Mouse (Mus musculus) layer of hippocampus, adult 11-12 months (tissue): ENCODE data around the gene Acot3.
"Not testable (repeated sequence)": the region's sequence is repeated elsewhere in the genome, so short reads cannot be mapped to it uniquely, and the experiment has no call there.

Experiments used
- DNase-seq: peaks from one replicate; pipeline ENCODE4 v3.0.0; 2022; ENCODE audit warnings: low spot score

The Acot3 gene

DNA sequence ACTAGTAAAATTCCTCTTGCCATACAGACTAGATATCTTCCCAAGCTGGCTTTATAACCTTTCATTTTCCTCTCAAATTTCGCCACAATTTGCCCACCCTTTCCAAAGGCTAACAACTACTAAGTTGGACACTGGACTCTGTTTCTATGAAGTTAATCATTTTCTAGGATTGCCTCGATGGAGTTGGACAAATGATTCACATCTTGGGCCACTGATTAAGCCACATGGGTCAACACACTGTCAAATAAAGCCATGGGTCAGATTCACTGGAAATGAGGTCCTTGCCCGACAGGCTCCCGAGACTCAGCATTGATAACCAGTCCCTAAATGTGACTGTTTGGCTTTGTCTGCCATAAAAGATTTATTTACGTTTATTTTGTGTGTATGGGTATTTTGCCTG is 9.7 kb upstream of the Acot3 start:
- no peak for DNase-seq

DNA sequence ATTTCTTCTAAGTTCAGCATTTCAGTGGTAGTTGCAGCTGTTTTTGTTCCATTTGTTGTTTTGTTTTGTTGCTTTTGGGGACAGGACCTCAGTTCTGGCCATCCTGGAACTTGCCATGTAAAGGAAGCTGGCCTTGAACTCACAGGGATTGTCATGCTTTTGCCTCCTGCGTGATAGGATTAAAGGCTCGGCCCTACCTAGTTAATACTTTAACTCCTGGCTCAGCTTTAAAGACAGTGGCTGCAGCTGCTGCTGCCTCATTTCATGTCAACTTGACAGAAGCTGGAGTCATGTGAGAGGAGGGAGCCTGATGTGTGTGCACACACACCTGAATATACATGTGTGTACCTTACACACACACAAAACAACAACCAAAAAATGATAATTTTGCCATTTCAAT is 7.9 kb upstream of the Acot3 start:
- no peak for DNase-seq

DNA sequence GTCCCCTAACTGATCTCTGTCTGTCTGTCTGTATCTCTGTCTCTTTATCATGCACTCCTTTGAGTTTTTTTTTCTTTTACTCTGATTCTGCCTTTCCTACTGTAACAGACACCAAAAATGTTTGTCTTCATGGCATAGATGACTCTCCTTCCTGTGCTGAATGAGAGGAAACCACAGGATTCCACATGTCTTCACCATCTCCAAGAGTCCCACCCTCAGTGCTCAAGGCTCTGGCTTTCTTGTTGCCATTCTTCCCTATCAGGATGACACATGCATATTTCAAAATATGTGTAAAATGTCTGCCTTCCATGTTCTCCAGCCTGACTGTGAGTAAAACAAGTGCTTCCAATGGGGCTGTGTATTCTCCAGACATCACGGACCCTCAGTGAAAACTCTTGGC is 5.0 kb upstream of the Acot3 start:
- DNase-seq = no peak

DNA sequence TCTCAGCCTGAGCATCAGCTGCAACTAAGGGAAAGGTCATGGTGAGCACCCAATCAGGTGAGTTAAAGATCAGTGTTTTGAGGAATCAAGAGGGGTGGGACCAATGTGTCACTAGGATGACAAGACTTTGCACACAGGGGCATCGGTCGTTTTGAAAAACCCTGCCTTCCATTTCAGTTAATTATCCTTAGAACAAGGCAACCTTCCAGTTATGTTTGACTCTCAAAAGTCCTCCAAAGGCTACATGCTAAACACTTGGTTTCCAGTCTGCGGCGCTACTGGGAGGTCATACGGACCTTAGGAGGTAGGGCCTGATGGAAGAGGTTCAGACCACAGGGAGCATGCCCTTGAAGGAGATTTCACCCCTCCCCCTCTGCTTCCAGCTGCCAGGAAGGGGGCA is 1.2 kb upstream of the Acot3 start:
- DNase-seq = not testable (repeated sequence)

DNA sequence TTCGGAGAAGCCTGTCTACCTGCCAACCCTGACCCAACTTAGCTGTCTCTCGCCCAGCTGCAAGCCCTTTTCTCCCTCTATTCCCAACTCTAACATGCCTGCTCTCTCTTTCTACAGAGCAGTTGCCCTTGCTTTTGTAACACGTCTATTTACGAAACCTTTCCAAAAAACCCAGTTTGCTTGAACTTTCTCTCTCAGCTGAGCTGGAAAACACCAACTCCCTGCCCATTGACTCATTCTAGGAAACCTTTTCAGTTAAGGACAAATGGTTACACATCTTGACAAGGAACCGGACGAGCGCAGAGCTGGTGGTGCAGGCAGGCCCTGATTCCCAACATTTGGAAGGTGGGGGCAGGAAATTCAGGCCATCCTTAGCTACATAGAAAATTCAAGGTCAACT is 665 bp downstream of the Acot3 start:
- no peak for DNase-seq

DNA sequence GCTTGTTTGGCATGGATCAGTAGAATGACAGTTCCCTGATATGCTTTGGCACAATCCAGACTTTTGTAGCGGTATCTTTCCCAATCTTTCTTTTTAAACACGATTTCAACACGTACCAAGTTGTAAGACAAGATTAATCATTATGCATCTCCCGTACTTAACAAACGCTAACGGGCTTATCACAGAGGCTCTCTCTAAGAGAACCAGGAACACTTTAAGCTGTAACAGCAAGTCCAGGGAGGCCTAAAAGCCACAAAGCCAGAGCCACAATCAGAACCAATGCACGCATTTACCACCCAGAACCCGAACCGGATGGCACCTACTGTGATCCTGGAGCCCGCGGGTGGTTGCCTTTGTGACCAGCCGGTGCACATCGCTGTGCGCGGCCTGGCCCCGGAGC is 1.2 kb downstream of the Acot3 start:
- no peak for DNase-seq

DNA sequence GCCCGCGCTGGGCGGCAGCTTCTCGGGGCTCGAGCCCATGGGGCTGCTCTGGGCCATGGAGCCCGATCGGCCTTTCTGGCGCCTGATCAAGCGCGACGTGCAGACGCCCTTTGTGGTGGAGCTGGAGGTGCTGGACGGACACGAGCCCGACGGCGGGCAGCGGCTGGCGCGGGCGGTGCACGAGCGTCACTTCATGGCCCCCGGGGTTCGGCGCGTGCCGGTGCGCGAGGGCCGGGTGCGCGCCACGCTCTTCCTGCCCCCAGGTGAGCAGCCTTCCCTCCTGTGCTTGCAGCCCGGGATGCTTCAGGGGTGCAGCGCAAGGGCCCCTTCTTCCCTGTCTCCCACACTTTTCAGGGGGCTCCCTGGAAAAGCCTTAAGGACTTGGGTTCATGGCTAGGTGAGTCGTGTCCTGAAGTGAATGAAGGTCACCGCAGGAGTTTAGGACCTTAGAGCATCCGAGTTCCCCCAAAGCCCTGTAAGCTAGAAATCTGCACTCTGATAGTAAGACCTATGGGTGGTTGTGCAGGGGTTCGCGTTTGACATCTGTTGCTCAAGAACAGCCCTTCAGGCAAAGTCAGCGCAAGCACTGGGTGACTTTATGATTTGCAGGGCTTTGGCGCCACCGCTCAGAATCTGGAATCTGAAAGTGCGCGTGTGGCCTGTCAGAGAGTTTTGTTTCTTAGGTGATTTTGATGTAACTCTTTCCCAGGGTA is 1.9 kb downstream of the Acot3 start:
- no peak for DNase-seq

DNA sequence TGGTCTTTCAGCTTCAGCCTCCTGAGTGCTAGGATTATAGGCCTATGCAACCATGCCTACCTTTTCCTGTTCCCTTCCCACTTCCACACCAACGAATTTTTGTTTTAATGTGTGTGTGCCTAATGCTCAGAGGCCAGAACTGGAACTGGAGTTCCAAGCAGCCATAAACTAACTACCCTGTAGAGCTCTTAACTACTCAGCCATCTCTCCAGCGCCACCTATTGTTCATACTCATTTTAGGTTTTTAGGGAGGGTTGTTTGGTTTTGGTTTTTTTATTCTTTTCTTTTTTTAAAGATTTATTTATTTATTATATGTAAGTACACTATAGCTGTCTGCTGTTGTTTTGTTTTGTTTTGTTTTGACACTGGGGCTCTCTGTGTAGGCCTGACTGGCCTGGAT is 9.0 kb downstream of the Acot3 start:
- no peak for DNase-seq

DNA sequence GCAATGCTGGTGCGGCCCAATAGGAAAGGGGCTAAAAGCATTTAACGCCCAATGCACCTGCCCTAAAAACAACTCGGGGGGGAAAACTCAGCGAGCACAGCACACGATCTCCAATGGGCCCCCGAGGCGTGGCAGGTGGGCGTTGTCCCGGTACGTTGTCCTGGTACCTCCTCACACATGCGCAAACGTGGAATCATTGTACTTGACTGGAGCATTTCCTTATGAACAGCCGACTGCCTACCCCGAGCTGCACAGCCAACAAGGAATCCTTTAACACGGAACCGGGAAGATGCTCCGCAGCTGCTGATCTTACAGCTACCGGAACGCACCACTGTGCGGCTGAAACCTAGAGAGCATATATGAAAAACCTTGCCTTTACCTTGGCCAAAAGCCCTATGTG is 10.4 kb downstream of the Acot3 start:
- DNase-seq = no peak

DNA sequence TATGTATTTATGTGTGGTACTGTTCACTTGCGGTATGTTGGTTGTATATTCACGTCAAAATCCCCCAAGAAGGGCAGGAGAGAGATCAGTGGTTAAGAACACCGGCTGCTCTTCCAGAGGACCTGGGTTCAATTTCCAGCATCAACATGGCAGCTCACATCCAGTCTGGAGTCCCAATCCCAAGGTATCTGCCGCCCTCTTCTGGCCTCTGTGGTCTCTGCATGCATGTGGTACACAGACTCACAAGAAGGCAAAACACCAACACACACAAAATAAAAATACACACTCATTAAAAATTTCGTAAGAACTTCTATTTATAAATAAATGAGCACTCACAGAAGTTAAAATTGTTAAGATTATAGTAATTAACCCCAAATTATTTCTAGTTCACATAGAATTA is 11.3 kb downstream of the Acot3 start:
- DNase-seq = no peak

DNA sequence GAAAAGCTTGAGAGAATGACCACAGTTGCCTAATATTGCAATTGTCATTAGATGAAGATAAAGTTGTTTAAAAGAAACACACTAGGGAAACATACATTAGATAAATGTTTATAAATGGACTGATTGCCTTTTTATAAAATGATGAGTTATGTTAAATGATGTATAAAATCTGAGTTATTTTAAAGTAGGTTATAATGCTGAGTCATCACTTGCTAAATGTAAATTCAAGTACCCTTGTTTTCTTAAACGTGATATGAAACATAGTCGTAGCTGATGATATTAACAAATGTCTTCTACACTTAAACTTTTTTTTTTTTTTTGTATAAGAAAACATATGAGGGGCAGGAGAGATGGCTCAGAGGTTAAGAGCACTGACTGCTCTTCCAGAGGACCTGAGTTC is 11.9 kb downstream of the Acot3 start:
- no peak for DNase-seq

DNA sequence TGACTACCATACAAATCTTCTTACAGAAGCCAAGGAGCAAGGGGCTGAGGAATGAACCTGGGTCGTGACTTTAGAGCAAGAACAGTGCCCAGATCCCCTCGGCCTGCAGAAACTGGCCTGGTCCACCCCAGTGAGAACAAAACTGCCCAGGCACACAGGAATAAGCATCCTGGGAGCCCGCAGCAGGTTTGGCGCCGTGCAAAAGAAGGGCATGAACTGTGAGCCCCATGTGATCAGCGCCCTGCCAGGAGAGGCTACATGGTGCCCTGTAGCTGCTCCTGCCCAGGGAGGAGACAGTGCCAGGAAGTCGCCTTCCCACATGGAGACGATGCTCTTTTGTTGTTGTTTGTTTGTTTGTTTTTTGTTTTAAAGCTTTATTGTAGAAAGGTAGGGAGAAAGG is 12.7 kb downstream of the Acot3 start:
- no peak for DNase-seq

DNA sequence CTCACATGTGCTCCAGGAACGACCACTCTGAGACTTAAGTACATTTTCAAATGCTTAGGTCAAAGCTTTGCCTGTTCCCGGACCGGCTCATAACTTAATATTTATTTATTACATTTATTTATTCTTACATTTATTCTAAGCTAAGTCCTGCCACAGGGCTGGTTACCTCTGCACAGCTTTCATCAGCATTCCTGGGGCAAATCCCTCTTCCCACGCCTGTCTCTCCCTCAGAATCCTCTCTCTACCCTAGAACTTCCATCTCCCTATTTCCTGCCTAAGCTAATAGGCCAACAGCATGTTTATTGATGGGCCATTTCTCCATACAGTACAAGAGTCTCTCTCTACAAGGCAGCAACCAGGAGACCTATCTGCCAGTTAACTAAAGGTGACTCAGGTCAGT is 15.8 kb downstream of the Acot3 start:
- DNase-seq = no peak

DNA sequence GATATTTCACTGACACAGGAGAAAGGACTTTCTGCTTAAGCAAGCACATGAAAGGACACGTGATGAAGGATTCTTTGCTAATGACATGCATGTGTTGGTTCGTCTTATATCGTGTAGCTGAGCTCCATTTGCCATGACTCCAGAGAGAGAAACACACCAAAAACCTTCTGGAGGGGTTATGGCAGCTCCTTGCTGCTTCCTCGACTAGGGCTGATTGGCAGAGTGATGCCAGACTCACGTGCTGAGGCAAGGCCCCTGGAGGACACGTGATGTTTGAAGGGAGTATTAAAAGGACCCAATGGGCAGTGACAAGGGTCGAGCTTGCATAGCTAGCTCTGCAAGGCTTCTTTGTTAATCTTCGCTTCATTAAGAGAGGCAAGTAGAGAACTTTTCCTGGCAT is 16.4 kb downstream of the Acot3 start:
- DNase-seq = no peak

DNA sequence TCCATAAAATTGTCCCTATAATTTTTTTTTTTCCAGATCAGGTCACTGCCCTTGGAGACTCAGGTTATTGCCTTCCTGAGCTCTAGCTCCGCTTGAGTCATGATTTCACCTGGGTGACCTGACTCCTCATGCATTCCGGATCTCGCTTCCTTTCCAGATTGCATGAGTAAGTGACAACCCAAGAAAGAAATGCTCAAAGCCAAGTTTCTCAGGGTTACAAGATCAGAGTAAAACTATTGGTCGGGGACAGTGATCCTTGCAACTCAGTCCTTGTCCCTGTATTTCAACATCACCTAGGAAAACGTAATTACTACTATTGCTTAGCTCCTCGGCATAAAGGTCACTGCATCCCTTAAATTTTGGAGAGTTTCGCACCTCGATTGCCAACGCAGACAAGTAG is 17.0 kb downstream of the Acot3 start, which contains the start of gene Acot5:
Gene Acot5, plus strand, starts transcription at position 340 of the 400 bp plus-strand sequence.
- DNase-seq = no peak

DNA sequence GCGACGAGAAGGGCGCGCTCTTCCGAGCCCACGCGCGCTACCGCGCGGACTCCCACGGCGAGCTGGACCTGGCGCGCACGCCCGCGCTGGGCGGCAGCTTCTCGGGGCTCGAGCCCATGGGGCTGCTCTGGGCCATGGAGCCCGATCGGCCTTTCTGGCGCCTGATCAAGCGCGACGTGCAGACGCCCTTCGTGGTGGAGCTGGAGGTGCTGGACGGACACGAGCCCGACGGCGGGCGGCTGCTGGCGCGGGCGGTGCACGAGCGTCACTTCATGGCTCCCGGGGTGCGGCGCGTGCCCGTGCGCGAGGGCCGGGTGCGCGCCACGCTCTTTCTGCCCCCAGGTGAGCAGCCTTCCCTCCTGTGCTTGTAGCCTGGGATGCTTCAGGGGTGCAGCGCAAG is 17.6 kb downstream of the Acot3 start:
- DNase-seq = peak; percentile 36

DNA sequence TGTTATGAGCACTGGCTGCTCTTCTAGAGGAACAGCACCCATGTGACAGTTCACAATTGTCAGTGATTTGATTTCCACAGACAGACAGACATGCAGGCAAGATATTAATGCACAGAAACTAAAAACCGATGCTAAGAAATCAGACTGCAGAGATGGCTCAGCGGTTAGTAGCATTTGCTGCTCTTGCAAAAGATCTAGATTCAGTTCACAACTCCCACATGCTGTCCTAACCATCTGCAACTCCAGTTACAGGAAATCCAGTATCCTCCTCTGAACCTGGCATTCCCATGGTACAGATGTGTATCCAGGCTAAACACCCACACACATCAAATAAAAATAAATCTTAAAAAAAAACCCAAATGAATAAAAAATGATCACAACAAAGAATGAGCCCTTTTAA is 19.8 kb downstream of the Acot3 start:
- peak; percentile 54 for DNase-seq

DNA sequence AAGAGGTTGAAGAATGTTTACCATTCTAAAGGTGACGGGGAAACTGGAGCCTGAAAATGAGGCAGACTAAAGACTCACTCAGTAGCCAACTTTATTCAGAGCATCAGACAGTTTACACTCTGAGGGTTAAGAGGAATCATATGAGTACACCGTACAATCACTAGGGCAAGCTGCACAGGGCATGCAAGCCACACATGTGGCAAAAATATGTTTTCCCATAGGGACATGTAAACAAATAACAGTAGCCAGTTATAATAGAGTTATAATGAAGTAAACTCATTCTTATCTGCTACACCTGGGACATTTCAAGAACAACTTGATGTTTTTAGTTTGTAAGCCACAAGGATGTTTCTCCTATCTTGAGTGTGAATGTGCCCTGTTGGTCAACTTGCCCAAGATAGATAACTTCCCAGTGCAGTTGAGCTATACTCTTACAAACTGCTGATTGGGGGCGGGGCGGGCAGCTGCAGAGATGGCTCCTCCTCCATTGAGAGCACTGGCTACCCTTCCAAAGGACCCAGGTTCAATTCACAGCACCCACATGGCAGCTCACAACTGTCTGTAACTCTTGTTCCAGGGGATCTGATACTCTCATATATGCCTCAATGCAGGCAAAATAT is 25.5 kb downstream of the Acot3 start:
- DNase-seq = no peak

DNA sequence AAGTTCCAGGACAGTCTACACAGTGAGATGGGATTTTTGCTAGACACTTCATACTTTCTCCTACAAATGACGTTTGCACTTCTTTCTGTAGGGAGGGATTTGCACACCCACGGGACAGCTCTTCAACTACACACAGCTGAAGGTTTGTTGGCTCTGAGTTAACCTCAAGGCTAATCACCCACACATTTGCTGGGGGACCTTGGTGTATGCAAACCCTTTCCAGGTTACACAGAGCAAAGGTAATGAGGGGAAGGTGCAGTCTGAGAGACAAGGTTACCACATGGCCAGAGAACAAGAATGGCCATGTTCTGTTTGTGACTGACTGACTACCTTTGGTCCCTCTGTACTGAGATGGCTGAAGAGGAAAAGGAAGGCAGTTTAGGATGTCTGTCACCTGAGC is 31.9 kb downstream of the Acot3 start:
- DNase-seq = no peak

DNA sequence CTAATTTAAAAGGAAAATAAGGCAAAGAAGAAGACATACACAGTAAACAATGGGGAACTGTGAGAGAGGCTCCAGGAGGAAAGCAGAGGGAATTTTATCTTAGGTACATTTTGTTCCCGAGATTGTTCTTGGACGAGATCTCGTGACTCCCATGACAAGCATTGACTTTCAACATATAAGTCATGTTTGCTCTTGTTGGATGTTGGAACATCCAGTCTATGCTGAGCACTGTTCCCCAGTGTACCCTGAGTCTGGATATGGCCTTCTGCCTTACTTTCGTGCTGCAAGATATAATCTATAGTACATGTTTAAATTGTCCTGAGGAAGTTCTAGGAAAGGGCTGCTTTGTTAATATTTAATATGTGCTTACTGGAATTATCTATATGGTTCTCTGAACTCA is 32.6 kb downstream of the Acot3 start:
- no peak for DNase-seq

DNA sequence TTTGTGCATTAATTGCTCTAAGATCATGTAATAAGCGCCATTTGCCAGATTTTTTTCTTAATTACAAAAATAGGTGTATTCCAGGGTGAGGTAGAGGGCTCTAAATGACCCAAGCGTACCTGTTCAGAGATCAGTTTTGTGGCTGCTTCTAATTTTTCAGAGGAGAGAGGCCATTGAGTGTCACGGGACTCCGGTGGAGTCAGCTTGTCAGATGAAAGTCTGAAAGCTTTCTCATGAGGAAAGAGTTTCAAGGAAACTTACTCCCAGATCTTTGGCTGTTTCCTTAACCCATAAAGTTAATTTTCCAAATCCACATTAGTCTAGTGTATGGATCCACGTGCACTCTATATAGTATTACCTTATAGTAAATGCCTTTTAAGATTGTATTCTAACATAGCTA is 42.7 kb downstream of the Acot3 start:
- not testable (repeated sequence) for DNase-seq

DNA sequence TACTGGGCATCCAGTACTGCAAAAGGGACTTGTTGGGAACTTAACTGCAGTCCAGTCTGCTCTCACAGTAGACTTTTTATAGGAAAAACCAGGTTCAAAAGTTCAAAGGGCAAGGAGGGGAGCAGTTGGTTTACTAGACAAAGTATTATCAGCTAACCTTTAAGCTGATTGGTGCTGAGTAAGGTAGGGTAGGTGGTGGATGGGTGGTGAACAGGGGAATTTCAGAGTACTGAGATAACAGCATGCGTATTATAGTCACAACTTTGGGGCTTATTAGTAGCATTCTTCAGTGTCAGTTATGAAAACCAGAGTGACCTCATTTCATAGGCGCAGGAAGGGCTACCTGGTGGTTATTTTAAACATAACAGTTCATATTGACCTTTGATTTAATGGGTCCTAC is 47.7 kb downstream of the Acot3 start:
- DNase-seq = no peak

DNA sequence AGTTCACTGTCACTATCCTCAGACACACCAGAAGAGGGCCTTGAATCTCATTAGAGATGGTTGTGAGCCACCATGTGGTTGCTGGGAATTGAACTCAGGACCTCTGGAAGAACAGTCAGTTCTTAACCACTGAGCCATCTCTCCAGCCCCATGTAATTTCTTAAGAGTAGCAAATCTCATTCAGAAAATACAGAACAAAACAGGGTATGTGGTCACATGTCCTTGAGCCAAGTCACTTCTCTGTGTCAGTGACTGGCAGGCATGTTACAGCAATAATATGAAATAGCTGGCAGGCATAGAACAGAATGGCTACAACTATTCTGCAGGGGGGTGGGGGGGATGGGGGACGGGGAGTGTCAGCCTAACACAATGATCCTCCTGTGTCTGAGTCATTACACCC is 48.1 kb downstream of the Acot3 start:
- DNase-seq = no peak
